13 mouse cellular contexts compared by ENCODE assay signal in the genomic region with DNA sequence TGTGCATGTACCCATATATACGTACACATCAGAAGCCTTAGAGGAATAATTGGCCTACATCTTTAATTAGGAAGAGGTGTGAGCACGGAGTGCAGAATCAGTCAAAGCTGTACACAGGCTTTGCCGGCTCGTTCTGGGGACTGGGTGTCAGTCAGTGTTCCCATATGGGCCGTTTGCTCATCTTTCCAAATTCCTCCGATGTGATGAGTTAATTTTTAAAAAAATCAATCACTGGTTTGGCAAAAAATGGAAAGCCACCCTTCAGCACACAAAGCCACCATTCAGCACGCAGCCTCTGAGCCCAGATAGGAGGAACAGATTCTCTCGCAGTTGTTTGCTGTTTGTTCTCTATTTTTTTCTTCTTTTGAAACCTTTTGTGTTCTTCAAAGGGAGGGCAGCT.
"Had no signal": no experiment of that assay in that cellular context is flagged by ENCODE, and none has a peak within 500 bp of the region (broad histone marks: within the 10 kb centered on the region; RNA-seq: fewer than 3 reads in every experiment).

No protein-coding gene starts in this region.

- H3K9ac ChIP-seq: limb, embryonic 12.5 days; liver, embryonic 13.5 days; liver, postnatal 0 days; lung, embryonic 15.5 days had no signal

- H3K4me1 ChIP-seq: limb, embryonic 12.5 days; liver, embryonic 13.5 days; lung, embryonic 15.5 days; megakaryocyte, embryonic 14.5 days had no signal

- ATAC-seq: liver, postnatal 0 days had no signal

- H3K4me2 ChIP-seq: limb, embryonic 12.5 days; liver, embryonic 13.5 days; lung, embryonic 15.5 days; midbrain, embryonic 11.5 days had no signal

- DNase-seq: kidney, adult 8-10 months; kidney, postnatal 36 days; liver; liver, embryonic 13.5 days; liver, postnatal 0 days; lung, postnatal 14 days; thymus, postnatal 4 days had no signal

- H3K27ac ChIP-seq: limb, embryonic 12.5 days; liver, embryonic 13.5 days; lung, embryonic 15.5 days; macrophage; stomach, postnatal 0 days had no signal

- H3K27me3 ChIP-seq: limb, embryonic 12.5 days; liver, embryonic 13.5 days; lung, embryonic 15.5 days had no signal

- H3K9me3 ChIP-seq: liver, embryonic 13.5 days; lung, embryonic 15.5 days had no signal

- H3K36me3 ChIP-seq: limb, embryonic 12.5 days; liver, embryonic 13.5 days; lung, embryonic 15.5 days had no signal

- H3K4me3 ChIP-seq: limb, embryonic 12.5 days; liver, embryonic 13.5 days; lung, embryonic 15.5 days; megakaryocyte, embryonic 14.5 days had no signal
